Mouse (Mus musculus) adrenal gland (tissue): Measurements from ENCODE around the gene Polr1b.

Source experiments
- intact Hi-C: fragments of 180-260 bp; cut with DNase I; formaldehyde crosslinking; loops from one replicate; pipeline ENCODE4 v1.15.1; 2025
- long read RNA-seq, 2 experiments: library from polyadenylated mRNA; unstranded; transcript quantifications; one replicate each; pipeline ENCODE4 v2.0.0; 2020; ENCODE audit warnings: borderline replicate concordance in 1 of 2; ENCODE audit not compliant: insufficient replicate concordance in 1 of 2

Polr1b gene
- long read RNA-seq, experiment 1, partial matches to known transcripts = 5 of 6 reads
- long read RNA-seq, experiment 1, other reads (novel, unspliced or antisense) = 0 of 6 reads
- long read RNA-seq, experiment 2, partial matches to known transcripts = 6 of 10 reads
- long read RNA-seq, experiment 2, other reads (novel, unspliced or antisense) = 3 of 10 reads

GRCm38 (mm10) chr2:129100784-129101310, at the start of gene Polr1b:
Gene Polr1b (plus strand): TSS chr2:129100995.
- intact Hi-C loops = no loop called here

DNA sequence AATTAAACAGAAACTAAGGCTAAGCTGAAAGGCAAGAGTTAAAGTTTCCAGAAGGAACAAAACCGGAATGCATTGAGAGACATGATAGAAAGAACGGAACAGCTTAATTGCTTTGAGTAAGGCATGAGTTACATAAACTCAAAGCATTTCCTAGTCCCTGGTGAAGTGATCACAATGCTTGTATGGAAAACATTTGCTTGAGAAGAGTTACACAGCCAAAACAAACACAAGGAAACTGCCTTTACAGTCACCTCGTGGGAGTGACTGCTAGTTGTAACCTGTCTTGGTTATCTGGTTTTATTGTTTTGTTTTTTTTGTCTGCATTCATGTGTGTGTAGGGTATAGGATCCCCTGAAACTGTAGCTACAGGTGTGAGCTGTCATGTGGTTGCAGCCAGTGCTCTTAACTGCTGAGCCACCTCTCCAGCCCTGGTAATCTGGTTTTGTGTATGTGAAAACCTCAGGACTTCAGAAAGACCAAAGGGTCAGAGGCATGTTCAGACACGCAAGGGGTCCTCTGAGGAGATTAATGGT, 48.3 kb upstream of the Polr1b start:
- intact Hi-C loops = no loop called here

DNA sequence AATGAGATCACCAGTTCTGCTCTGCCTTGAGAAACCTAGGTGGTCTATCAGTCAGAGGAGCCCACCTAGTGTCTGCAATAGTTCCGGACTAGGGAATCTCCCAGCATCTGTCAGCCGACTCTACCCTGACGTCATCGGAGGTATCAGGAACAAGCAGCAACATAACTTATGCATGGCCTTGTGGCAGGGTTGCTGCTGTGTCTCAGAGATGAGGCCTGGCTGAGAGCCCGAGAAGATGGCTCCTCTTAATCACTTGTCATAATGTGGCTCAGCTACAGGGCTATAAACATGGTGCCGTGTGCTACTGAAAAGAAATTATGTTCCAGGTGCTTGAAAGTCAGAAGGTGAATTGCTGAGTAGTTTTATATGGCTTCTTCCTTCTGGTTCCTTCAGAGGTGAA, 45.1 kb upstream of the Polr1b start:
- intact Hi-C loops = no loop called here

- intact Hi-C loops = no loop called here
Observed at GRCm38 (mm10) chr2:129056597-129056996, 44.2 kb upstream of the Polr1b start.

DNA sequence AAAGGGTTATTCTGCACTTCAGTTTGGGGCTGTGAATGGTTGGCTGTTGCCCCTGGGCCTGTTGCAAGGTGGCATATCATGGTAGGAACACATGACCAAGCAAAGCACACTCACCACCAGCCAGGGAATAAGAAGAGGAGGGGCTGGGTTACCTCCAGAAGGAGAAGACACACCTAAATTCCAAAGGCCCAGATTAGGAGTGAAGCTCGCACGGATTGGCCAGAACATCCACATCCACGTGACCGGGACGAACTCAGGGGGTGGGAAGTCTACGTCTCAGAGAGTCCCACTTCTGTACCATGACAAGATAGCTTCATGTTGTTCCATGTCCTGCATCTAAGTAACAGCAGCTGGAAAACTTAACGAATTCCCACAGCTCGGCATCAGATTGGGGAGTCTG, 43.5 kb upstream of the Polr1b start:
- intact Hi-C loops = no loop called here

DNA sequence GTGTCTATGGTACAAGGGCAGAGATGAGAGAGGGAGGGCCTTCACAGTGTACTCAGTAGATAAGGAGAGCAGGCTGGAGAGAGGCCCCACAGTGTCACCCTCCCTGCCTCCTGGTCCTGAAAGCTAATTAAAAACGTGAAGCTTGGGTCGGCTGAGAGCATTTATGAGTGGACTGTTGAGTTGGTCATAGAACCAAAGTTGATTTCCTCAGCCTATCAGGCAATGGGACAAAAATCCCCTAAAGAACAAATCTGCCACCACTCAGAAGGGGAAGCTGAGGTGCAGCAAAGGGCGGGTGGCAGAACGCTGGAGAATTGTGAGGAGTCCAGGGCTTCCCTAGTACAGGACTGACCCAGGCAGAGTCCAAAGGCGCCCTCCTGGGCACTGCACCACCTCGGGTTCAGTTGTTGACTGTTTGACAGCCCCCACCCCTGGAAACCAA, 42.9 kb upstream of the Polr1b start:
- intact Hi-C loops = no loop called here

GRCm38 (mm10) chr2:129061456-129062059, 39.2 kb upstream of the Polr1b start:
- intact Hi-C loops = no loop called here

DNA sequence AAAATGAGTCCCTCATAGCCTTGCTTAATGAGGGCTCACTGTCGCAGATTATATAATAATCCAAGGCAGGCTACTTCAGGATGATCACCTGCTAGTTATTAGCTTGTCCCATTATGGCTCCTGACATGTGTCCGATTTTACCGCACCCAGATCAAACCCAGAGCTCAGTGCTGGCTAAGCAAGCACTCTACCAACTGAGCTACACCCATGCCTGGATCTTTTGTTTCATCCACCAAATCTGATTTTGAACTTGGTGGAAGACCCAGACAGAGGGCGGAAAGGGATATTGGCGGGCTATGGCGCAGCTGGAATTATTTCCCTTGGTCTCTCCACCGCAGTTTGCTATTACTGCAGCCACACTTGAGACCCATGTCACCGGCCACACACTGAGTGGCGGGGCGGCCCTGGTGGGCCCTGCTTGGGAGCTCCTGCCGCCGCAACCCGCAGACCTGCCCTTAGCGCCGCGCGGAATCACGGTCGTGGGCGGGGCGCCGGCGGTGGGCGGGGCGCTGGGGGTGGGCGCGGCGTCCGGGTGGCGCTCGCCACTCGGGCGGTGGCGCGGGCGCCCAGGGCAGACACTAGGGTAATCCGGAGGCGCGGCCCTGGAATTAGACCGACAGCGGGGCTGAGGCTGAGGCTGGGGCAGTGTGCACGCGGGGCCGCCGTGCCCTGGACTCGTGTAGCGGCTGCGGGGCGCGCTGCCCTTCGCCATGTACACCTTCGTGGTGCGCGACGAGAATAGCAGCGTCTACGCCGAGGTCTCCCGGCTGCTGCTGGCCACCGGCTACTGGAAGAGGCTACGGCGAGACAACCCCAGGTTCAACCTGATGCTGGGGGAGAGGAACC, 35.1 kb upstream of the Polr1b start, which contains the start of gene Ttl:
Gene Ttl (plus strand): TSS at position 506 of the 846 bp plus-strand sequence.
- intact Hi-C loops = no loop called here

GRCm38 (mm10) chr2:129066326-129066725, 34.5 kb upstream of the Polr1b start:
- intact Hi-C loops = no loop called here

DNA sequence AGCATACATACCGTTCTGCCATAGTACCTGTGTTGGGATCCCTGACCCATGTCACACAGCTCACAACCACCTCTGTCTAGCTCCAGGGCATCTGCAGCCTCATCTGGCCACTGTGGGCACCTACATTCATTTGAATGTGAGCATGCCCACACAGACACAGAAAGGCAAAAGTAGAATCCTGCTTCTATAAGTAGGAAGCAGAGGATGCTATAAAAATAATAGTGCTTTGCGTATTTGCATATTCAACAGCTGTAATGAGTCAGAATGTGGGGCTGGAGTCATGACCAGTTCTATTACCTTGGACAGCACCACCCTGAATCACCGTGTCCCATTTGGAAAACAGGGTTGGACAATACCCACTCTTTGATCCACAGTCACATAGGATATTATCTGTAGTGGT, 30.5 kb upstream of the Polr1b start:
- intact Hi-C loops = no loop called here

- intact Hi-C loops = loop anchor here (5.0 kb wide), 2 partner anchors 71 to 131 kb away; no protein-coding TSS in a partner anchor
Observed at GRCm38 (mm10) chr2:129078313-129078712, 22.5 kb upstream of the Polr1b start.

GRCm38 (mm10) chr2:129079194-129079593, 21.6 kb upstream of the Polr1b start:
- intact Hi-C loops = loop anchor here (5.0 kb wide), 2 partner anchors 72 to 132 kb away; no protein-coding TSS in a partner anchor

DNA sequence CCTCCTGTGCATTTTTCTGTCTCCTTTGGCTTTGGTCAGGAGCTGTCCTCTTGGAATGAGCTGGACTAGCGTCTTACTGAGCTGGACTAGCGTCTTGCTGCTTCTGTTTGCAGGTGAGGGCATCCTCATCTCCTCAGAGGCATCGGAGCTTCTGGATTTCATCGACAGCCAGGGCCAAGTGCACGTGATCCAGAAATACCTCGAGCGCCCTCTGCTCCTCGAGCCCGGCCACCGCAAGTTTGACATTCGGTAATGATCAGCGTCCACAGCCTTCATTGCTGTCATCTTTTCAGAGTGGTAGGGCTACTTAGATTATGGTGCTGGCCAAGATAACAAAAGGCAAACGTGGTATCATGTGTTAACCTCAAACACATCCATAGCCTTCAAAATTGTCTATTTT, 19.7 kb upstream of the Polr1b start:
- intact Hi-C loops = no loop called here

DNA sequence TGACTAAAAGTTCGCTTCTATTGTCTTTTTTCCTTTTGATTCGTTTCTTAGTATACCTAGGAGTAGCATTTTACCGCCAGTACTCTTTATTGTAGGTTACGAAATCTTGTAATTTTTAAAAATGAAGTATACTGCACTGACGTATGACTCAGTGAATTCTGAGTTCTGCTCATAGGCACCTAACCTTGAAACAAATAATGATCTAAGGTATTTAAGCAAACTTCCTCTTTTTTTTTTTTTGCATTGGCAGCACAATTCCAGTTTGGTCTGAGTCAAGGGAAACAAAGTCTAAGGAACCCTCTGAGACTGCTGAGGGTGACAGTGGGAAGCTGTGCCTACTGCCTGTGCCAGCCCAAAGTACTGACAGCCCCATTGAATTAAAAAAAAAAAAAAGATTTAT, 17.3 kb upstream of the Polr1b start:
- intact Hi-C loops = no loop called here

DNA sequence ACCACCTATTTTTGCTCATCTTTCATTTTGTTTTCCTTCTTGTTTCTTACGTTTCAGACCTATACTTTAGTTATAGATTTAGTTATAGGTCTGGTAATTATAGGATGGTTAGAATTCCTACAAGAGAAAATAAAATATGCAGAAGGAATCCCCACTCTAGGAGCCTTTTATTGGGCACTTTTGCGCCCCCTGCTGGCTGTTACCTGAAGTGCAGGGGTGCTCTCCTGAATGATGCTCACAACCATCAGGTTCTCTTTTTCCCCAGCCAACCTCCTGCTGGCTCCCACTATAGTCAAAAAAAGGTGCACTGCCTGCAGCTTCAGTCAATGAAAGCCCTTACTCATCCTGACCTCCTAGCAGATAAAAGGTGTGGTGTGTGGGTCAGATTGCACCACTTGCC, 15.8 kb upstream of the Polr1b start:
- intact Hi-C loops = no loop called here

GRCm38 (mm10) chr2:129087520-129087919, 13.3 kb upstream of the Polr1b start:
- intact Hi-C loops = no loop called here

DNA sequence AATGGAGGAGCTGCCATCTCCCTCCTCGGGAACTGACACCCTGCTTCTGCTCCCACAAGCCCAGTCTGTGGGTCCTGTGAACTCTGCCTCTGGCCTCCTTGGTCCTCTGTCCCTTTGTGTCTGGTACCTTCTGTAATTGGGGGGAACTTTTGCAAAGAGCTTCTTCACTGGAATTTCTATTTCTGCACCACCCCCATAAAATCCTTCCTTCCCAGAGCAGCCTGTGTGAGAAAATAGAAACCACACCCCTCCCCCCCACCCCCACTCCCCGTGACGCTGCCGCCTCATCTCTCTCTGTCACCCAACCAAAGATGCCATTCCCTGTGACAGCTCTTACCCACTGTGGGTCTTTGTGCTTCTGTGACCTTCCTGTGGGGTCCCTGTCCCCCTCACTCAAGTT, 10.4 kb upstream of the Polr1b start:
- intact Hi-C loops = no loop called here

DNA sequence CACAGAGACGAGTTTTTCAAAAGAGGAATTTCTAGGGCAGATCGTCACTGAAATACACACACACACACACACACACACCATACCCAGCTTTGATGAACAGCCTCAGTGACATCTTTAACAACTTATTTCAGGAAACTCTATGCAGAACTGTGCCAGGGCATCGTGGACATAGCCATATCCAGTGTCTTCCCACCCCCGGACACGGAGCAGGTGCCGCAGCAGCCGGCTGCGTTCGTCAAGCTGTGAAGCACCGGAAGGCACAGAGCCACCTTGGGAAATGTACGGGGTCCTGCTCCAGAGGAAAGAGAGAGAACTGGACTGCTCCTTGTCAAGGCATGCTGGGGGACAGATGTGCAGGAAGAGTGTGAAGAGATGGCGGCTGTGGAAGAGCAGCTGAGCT, 8.0 kb upstream of the Polr1b start:
- intact Hi-C loops = no loop called here

- intact Hi-C loops = no loop called here
Observed at GRCm38 (mm10) chr2:129093926-129094724, 6.7 kb upstream of the Polr1b start.

GRCm38 (mm10) chr2:129112924-129113323, 12.1 kb downstream of the Polr1b start:
- intact Hi-C loops = loop anchor here (10.0 kb wide), 1 partner anchor 458 kb away; no protein-coding TSS in a partner anchor
